Mouse (Mus musculus) forebrain, embryonic 12.5 days (tissue): ENCODE measurements at regions not wholly inside any gene's neighbourhood (a gene's known extent, or its start where the extent isn't known, plus 50 kb on each side); places are given as distances from the start of the nearest gene placed in this dataset.
"Not testable (repeated sequence)": the region's sequence is repeated elsewhere in the genome, so short reads cannot be mapped to it uniquely, and the experiment has no call there.

Source experiments
- ATAC-seq: fragments of 200-750 bp; cut with Nextera tagmentation; 2 replicates; pipeline ENCODE4 v1.8.0; 2017; ENCODE audit warnings: moderate TSS enrichment; ENCODE audit not compliant: low FRiP score
- H3K27ac ChIP-seq: fragments of 300-500 bp; sonication (generic); 2 replicates; pipeline ENCODE4 v1.5.1; 2016; ENCODE audit warnings: mild to moderate bottlenecking
- H3K27me3 ChIP-seq: fragments of 300-500 bp; sonication (generic); 2 replicates; pipeline ENCODE4 v1.6.1; 2016; ENCODE audit warnings: mild to moderate bottlenecking
- H3K36me3 ChIP-seq: fragments of 300-500 bp; sonication (generic); replicated peaks from 2 replicates; pipeline ENCODE4 v1.6.1; 2016; ENCODE audit warnings: mild to moderate bottlenecking
- H3K4me1 ChIP-seq: fragments of 300-500 bp; sonication (generic); 2 replicates; pipeline ENCODE4 v1.6.1; 2016
- H3K4me2 ChIP-seq: fragments of 300-500 bp; sonication (generic); 2 replicates; pipeline ENCODE4 v1.6.1; 2016; ENCODE audit warnings: mild to moderate bottlenecking, moderate library complexity
- H3K4me3 ChIP-seq: fragments of 300-500 bp; sonication (generic); replicated peaks from 2 replicates; pipeline ENCODE4 v1.5.1; 2016; ENCODE audit warnings: mild to moderate bottlenecking
- H3K9ac ChIP-seq: fragments of 300-500 bp; sonication (generic); 2 replicates; pipeline ENCODE4 v1.6.1; 2016; ENCODE audit warnings: mild to moderate bottlenecking
- H3K9me3 ChIP-seq: fragments of 300-500 bp; sonication (generic); 2 replicates; pipeline ENCODE4 v1.6.1; 2016
- WGBS: fragments of 180-500 bp; shearing (Covaris S2); methylation state at CpG from one replicate; pipeline ENCODE4 v1.1.7; 2016; 5-methylcytosine and 5-hydroxymethylcytosine counted together

DNA sequence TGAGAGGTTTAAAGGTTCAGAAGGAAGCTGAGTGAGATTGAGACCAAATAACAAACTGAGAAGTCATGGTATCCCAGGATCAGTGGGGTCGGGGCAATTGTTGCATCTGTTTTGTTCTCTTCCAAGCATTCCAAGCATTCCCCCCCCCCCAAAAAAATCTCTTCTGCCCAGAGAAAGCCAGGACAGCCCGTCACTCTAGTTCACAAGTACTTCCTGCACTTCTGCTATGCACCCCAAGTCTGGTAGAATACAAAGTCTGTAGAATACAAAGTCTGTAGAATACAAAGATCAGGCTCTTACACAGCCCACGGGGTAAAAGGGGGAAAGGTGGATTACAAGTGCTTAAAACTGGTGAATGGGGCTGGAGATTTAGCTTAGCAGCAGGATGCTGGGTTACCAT lies 99.5 kb upstream of the Rad23b start:
- Histone ChIP-seq H3K27ac (no peak overlapping the region), H3K36me3 (no peaks in the 10 kb centered on the region), H3K4me2 (no peak overlapping the region), H3K4me1 (peaks cover 15% of the 10 kb centered on the region), H3K9me3 (no peaks in the 10 kb centered on the region), H3K27me3 (no peaks in the 10 kb centered on the region), H3K4me3 (no peak overlapping the region), H3K9ac (no peak overlapping the region)
- whole genome bisulfite sequencing: 8% methylated on average over 3 of the region's 3 CpGs
- ATAC-seq: no peak

DNA sequence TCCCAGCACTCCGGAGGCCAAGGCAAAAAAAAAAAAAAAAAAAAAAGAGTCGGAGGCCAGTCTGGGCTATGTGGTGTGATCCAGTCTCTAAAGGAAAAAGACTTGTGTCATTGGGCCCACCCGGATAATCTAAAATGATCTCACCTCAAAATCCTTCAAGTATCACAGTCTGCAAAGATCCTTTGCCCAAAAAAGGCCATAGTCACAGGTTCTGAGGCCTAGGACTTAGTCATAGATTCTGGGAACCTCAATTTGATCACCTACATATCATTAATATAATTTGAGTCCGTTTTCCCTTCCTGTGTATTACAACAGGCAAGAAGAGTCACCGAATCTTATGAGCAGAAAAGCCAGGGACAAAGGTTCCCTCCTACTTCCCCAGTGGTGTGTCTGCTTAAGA lies 98.3 kb upstream of the Rad23b start:
- H3K4me1 ChIP-seq: peaks cover 15% of the 10 kb centered on the region

DNA sequence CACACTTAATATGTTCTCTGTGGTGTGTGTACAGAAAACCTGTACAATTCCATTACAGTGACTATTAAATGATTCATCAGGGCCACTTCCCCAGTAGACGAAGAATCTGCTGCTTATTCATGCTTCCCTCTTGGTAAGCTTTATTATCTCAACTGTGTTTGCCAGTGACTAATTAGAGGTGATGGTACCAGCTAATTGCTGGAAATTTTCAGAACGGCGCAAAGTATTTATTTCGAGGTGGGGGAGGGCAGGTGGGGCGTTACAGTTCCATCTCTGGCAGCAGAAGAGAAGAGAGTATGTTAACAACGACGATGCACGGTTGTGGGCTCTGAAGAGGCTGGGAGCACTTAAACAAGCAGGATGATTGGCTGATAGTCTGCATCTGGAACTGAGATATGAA lies 96.1 kb upstream of the Rad23b start:
- peak; percentile 58; the same call in 1 of the 2 replicates for ATAC-seq

More for the DNA sequence above, 98.3 kb upstream of the Rad23b start:
- Histone ChIP-seq H3K9ac (no peak overlapping the region), H3K9me3 (no peaks in the 10 kb centered on the region), H3K36me3 (no peaks in the 10 kb centered on the region), H3K27me3 (no peaks in the 10 kb centered on the region), H3K4me2 (no peak overlapping the region), H3K4me3 (no peak overlapping the region), H3K27ac (no peak overlapping the region)
- no peak for ATAC-seq
- WGBS: 82% methylated on average over 5 of the region's 5 CpGs

DNA sequence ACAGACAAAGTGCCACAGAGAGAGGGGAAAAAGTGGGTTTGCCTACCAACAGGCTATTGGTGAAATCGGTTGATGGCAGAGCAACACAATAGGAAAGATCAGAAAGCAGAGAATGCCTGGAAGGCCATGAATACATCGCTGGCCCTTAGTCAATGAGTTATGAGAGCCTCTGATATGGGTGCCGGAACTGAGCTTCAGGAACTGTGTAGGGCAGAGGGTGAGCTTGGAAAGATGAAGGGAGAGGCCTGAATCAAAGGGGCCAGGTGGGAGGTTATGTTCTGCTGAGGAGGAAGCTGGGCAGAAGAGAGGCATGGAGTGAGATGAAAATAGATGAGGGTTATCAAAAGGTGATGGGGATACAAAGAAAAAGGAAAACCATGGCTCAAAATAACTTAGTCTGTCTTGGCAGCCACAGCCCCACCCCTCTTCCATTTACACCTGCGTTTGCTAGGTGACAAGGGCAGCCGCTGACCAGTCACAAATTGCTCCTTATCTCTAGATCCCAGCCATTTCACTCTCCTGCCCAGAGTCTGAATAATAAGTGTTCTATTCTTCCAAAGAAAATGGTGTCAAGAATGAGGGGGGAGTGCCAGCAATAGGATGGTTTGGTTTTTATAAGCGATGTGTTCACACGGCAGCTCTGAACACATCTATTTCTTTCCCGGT lies 77.7 kb upstream of the Rad23b start:
- no peak overlapping the region for H3K9ac ChIP-seq
- peaks cover 9% of the 10 kb centered on the region for H3K4me1 ChIP-seq
- no peaks in the 10 kb centered on the region for H3K36me3 ChIP-seq
- no peaks in the 10 kb centered on the region for H3K9me3 ChIP-seq
- H3K4me3 ChIP-seq: no peak overlapping the region
- no peak overlapping the region for H3K27ac ChIP-seq
- H3K4me2 ChIP-seq: no peak overlapping the region
- peaks cover 25% of the 10 kb centered on the region for H3K27me3 ChIP-seq
- 84% methylated on average over 8 of the region's 8 CpGs for WGBS
- no peak for ATAC-seq

More for the DNA sequence above, 96.1 kb upstream of the Rad23b start:
- H3K27ac ChIP-seq: no peak overlapping the region
- H3K9ac ChIP-seq: no peak overlapping the region
- peaks cover 10% of the 10 kb centered on the region; the same call in 1 of the 2 replicates for H3K4me1 ChIP-seq
- no peak overlapping the region for H3K4me2 ChIP-seq
- H3K27me3 ChIP-seq: no peaks in the 10 kb centered on the region
- no peak overlapping the region for H3K4me3 ChIP-seq
- no peaks in the 10 kb centered on the region for H3K9me3 ChIP-seq
- H3K36me3 ChIP-seq: no peaks in the 10 kb centered on the region
- WGBS: 57% methylated on average over 8 of the region's 8 CpGs

DNA sequence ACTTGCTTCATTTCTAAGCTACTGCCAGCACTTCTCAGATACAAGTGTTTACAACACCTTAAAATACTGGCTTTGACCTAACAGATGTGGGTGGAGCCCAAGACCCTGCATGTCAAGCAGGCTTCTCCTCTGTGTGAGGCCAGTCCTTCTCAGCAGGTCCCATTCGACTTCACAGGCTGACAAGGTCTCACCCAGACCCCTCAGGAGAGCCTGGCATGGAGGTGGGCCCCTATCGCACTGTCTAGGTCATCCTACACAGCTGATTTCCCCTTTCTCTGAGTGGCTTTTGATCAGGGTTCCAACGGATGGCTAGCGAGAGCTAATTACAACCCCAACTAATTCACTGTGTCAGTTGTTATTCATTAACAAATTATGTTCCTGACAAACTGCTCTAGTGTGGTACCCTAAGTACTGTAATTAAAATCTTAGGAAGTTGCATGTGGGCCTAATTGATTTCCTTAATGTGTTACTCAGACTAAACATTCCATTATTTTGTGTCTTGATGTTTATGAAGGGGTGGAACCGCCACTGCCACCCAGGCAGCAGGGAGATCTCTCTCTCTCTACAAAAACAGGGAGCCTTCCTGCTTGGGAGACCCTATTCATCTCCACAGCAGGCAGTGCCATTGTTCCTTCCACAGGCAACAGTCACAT lies 73.4 kb upstream of the Rad23b start:
- ATAC-seq: no peak
- 3% methylated on average over 5 of the region's 5 CpGs for WGBS
- Histone ChIP-seq H3K27me3 (peaks cover 36% of the 10 kb centered on the region), H3K9ac (no peak overlapping the region), H3K4me2 (no peak overlapping the region), H3K9me3 (no peaks in the 10 kb centered on the region), H3K4me1 (peaks cover 13% of the 10 kb centered on the region), H3K4me3 (no peak overlapping the region), H3K36me3 (no peaks in the 10 kb centered on the region), H3K27ac (no peak overlapping the region)

DNA sequence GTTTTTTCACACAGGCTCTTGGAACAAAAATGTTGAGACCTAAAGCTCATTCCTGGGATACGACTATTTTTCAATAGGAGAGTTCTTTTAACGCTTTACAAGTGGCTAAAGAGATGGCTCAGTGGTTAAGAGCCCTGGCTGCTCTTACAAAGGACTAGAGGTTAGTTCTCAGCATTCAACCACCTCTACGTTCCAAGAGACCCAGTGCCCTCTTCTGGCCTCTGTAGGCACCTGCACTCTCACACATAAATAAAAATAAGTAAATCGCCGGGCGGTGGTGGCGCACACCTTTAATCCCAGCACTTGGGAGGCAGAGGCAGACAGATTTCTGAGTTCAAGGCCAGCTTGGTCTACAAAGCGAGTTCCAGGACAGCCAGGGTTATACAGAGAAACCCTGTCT lies 70.5 kb upstream of the Rad23b start:
- 92% methylated on average over 8 of the region's 8 CpGs for WGBS

DNA sequence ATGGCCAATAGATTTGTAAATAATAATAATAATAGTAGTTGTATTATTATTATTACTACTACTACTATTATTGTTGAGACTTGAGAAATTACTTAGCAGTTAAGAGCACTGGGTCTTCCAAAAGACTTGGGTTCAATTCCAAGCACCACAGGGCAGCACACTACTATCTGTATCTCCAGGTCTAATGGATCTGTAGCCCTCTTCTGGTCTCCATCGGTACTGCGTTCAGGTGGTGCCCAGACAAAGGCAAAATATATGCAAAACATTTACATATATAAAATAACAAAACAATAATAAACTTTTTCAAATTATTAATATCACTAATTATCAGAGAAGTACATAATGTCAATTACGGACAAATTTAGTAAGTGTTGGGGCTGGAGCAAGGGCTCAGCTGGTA lies 69.1 kb upstream of the Rad23b start:
- H3K9me3 ChIP-seq: no peaks in the 10 kb centered on the region
- ATAC-seq: no peak
- WGBS: 86% methylated on average over 3 of the region's 3 CpGs
- no peak overlapping the region for H3K4me2 ChIP-seq
- peaks cover 15% of the 10 kb centered on the region for H3K27me3 ChIP-seq
- peaks cover 13% of the 10 kb centered on the region for H3K4me1 ChIP-seq
- no peak overlapping the region for H3K4me3 ChIP-seq
- no peaks in the 10 kb centered on the region for H3K36me3 ChIP-seq
- H3K27ac ChIP-seq: no peak overlapping the region
- no peak overlapping the region for H3K9ac ChIP-seq

More for the DNA sequence above, 70.5 kb upstream of the Rad23b start:
- not testable (repeated sequence) for H3K9me3 ChIP-seq, H3K27ac ChIP-seq, H3K4me2 ChIP-seq, ATAC-seq, H3K9ac ChIP-seq, H3K36me3 ChIP-seq, H3K4me3 ChIP-seq
- peaks cover 13% of the 10 kb centered on the region for H3K4me1 ChIP-seq
- peaks cover 26% of the 10 kb centered on the region for H3K27me3 ChIP-seq

DNA sequence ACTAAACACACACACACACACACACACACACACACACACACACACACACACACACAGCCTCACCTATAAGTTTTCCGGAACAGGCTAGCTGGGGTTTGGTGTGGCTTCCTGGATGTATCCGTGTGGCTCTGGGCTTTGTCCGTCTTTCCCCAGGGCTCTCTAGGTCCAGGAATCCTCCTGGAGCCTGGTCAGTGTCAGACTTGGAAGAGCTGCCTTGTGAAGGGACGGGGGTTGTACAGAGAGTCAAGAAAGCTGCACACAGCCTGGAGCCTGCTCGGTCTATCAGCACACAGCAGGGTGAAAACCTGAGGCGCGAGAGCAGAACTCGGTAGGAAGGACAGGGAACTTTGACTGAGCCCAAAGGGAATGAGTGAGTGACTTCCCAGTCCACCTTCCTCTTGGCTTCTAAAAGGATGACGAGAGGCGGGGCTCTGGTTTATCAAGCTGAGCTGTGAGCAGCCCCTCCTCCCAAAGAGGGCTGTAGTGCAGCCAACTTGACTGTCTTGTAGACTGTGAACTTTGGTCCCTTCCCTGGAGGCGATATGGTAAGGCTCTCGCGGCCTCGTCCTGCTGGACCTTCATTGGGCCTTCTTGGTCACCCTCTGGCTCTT lies 68.3 kb upstream of the Rad23b start:
- Histone ChIP-seq H3K36me3 (no peaks in the 10 kb centered on the region), H3K27me3 (peaks cover 18% of the 10 kb centered on the region), H3K9me3 (no peaks in the 10 kb centered on the region), H3K4me2 (no peak overlapping the region), H3K4me3 (no peak overlapping the region), H3K27ac (no peak overlapping the region), H3K9ac (no peak overlapping the region), H3K4me1 (peaks cover 9% of the 10 kb centered on the region)
- no peak for ATAC-seq
- 82% methylated on average over 14 of the region's 14 CpGs for WGBS

DNA sequence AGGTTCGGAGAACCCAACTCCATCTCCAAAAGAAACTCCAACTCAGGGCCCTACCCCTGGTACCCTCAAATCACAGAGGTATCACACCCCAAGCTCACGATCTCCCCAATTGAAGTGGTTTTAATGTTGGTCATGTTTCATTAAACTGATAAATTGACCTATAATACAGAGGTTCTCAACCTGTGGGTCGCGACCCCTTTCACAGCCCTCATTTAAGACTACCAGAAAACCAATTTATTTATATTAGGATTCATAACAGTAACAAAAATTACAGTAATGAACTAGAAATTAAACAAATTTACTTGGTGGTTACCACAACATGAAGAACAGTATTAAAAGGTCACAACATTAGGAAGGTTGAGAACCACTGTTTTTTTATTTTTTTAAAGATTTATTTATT lies 67.4 kb upstream of the Rad23b start:
- Histone ChIP-seq H3K27ac (no peak overlapping the region), H3K4me3 (no peak overlapping the region), H3K36me3 (no peaks in the 10 kb centered on the region), H3K9ac (no peak overlapping the region), H3K4me2 (no peak overlapping the region), H3K9me3 (no peaks in the 10 kb centered on the region), H3K4me1 (0 out of 2 replicates have a peak, but pooled peaks cover under 1% of the 10 kb centered on the region), H3K27me3 (peaks cover 19% of the 10 kb centered on the region)
- no peak for ATAC-seq
- 91% methylated on average over 4 of the region's 4 CpGs for WGBS

DNA sequence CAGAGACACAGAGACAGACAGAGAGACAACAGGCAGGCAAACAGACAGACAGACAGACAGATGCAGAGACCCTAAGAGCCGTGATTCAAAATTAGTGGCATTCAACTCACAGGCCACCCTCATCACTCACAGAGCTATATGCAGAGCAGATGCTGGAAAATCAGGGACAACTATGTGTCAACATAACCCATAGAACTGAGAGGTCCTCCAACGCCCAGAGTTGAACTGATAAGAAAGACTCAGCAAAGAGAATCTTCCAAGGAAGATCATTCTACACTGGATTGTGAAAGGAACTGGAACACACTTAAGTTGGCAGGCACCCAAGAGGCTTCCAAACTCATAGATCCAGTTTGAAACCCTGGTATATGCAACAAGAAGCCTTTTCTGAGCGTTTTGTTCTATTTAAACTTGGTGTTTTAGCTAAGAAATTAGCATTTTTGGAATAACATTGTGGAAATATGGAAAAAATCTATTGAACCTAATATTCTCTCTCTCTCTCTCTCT lies 65.1 kb upstream of the Rad23b start:
- H3K4me1 ChIP-seq: no peaks in the 10 kb centered on the region
- H3K4me3 ChIP-seq: no peak overlapping the region
- ATAC-seq: no peak
- no peak overlapping the region for H3K9ac ChIP-seq
- no peak overlapping the region for H3K27ac ChIP-seq
- 0 out of 2 replicates have a peak, but pooled peaks cover 13% of the 10 kb centered on the region for H3K27me3 ChIP-seq
- H3K9me3 ChIP-seq: no peaks in the 10 kb centered on the region
- H3K36me3 ChIP-seq: no peaks in the 10 kb centered on the region
- no peak overlapping the region for H3K4me2 ChIP-seq
- WGBS: 72% methylated on average over 3 of the region's 3 CpGs

DNA sequence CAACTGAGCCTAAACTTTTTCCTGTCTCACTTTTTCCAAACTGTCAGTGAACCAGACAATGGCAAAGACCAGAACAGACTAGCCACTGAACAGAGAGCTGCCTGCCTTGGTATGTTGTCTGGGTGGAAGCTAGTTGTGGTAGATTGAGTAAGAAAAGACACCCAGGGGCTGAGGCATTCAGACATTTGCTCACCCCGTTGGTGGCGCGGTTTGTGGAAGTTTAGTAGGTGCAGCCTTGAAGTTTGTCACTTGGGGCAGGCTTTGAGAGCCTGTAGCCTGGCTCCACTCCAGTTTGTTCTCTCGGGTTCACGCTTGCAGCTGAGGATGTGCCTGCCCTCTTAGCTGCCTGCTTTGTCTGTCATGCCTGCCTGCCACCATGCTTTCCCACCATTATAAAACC lies 64.2 kb upstream of the Rad23b start:
- ATAC-seq: no peak
- H3K27ac ChIP-seq: no peak overlapping the region
- H3K4me3 ChIP-seq: no peak overlapping the region
- 0 out of 2 replicates have a peak, but pooled peaks cover 13% of the 10 kb centered on the region for H3K27me3 ChIP-seq
- no peaks in the 10 kb centered on the region for H3K4me1 ChIP-seq
- H3K9ac ChIP-seq: no peak overlapping the region
- no peaks in the 10 kb centered on the region for H3K9me3 ChIP-seq
- H3K36me3 ChIP-seq: no peaks in the 10 kb centered on the region
- WGBS: 55% methylated on average over 5 of the region's 5 CpGs
- no peak overlapping the region for H3K4me2 ChIP-seq

DNA sequence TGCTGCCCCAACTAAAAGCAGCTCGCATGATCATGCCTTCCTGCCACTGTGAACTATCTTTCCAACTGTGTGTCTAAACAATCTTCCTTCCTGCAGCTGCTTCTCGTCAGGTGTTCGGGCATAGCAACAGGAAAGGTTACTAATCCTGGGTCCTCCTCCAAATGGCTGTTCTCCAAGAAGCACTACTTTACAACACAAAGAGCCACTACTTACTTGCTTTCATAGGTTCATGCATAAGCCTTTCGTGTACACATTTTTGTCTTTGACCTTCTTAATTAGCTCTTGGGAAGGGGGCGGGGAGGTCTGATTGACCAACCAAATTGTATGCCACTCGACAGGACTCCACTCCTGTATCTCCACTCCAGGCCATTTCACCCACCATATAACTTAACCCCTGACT lies 61.4 kb upstream of the Rad23b start:
- Histone ChIP-seq H3K36me3 (no peaks in the 10 kb centered on the region), H3K4me1 (peaks cover 10% of the 10 kb centered on the region), H3K4me3 (no peak overlapping the region), H3K27me3 (0 out of 2 replicates have a peak, but pooled peaks cover 13% of the 10 kb centered on the region), H3K9me3 (no peaks in the 10 kb centered on the region), H3K4me2 (no peak overlapping the region), H3K9ac (no peak overlapping the region), H3K27ac (no peak overlapping the region)
- no peak for ATAC-seq
- WGBS: 57% methylated on average over 6 of the region's 6 CpGs
